Comparison of ENCODE assay signal across 19 mouse cellular contexts in genomic region chr1:88309905-88310304, GRCm38 (mm10). TPM values are rescaled to one million over a fixed set of nuclear protein-coding genes. Genes with fewer than 3 reads are reported as not detected.
DNase-seq lines count a peak whose midpoint lies in the region; ATAC-seq and TF ChIP-seq lines count a peak whose summit lies in the region.
"Had no signal": no experiment of that assay in that cellular context is flagged by ENCODE, and none has a peak within 500 bp of the region (broad histone marks: within the 10 kb centered on the region; RNA-seq: fewer than 3 reads in every experiment).

No protein-coding gene starts in this region.

- H3K4me3 ChIP-seq in heart, embryonic 12.5 days, result no peak overlapping the region
- no peak overlapping the region for H3K4me3 ChIP-seq in kidney, postnatal 0 days (replicated peaks; ENCODE audit: low read depth, low read length)
- no peak overlapping the region for H3K4me3 ChIP-seq in kidney, embryonic 16.5 days (ENCODE audit: low read length)
- no peak overlapping the region for H3K4me3 ChIP-seq in CH12.LX (replicated peaks in 1 of 3; ENCODE audit: low read depth in 2 of 3, low read length in 2 of 3, poor library complexity in 1 of 3)
- no peak overlapping the region for H3K4me3 ChIP-seq in embryonic facial prominence, embryonic 15.5 days (replicated peaks)
- H3K4me3 ChIP-seq in gastrocnemius, adult 2 months, result no peak overlapping the region
- H3K4me3 ChIP-seq: forebrain, embryonic 10.5 days; liver, embryonic 13.5 days; myocyte had no signal

- dilution Hi-C loops in CH12.LX (cut with MboI; ENCODE audit: extremely low pct_ligation_motif_present, extremely low pct_unique_long_range_greater_than_20kb, low sequenced_read_pairs), result no loop called here

- TF ChIP-seq CTCF in kidney, postnatal 0 days (IDR thresholded peaks at IDR 0.05; ENCODE audit: low read depth), result no peak
- TF ChIP-seq CTCF in CH12.LX (conservative IDR thresholded peaks at IDR 0.05 in 1 of 2, IDR thresholded peaks at IDR 0.05 in 1 of 2; ENCODE audit: low read depth in 2 of 2, low read length in 2 of 2), result no peak
- TF ChIP-seq CTCF in gastrocnemius, adult 2 months (IDR thresholded peaks at IDR 0.05), result no peak

- H3K4me1 ChIP-seq in heart, embryonic 12.5 days (replicated peaks), result no peaks in the 10 kb centered on the region
- H3K4me1 ChIP-seq in kidney, postnatal 0 days (replicated peaks; ENCODE audit: insufficient read depth, low read length), result no peaks in the 10 kb centered on the region
- H3K4me1 ChIP-seq in kidney, embryonic 16.5 days (ENCODE audit: insufficient read depth, low read length), result no peaks in the 10 kb centered on the region
- no peaks in the 10 kb centered on the region for H3K4me1 ChIP-seq in CH12.LX (ENCODE audit: control insufficient read depth in 1 of 2, insufficient read depth in 2 of 2)
- H3K4me1 ChIP-seq in embryonic facial prominence, embryonic 15.5 days, result no peaks in the 10 kb centered on the region
- H3K4me1 ChIP-seq: forebrain, embryonic 10.5 days; liver, embryonic 13.5 days had no signal

- DNase-seq in heart, adult 18-20 months, result no peak
- no peak for DNase-seq in kidney, postnatal 0 days (ENCODE audit: low spot score)
- peak; percentile 60 for DNase-seq in CH12.LX (ENCODE audit: extremely low read depth)
- DNase-seq in spleen, postnatal 10 days (ENCODE audit: low spot score in 2 of 2), result no peak
- no peak for DNase-seq in gastrocnemius, adult 2 months
- DNase-seq: cerebellum, adult 2 months; heart, postnatal 10 days; kidney, postnatal 4 days; liver, embryonic 13.5 days; lung, postnatal 4 days had no signal

- no peak for TF ChIP-seq RAD21 in CH12.LX (IDR thresholded peaks at IDR 0.05; ENCODE audit: low read depth, low read length)

- peak; percentile 34 for ATAC-seq in heart, embryonic 12.5 days (ENCODE audit: insufficient number of reproducible peaks, low FRiP score)
- ATAC-seq in kidney, postnatal 0 days (replicated peaks; ENCODE audit: low FRiP score, low read depth), result peak; percentile 42; the same call in 1 of the 2 replicates
- ATAC-seq in kidney, embryonic 16.5 days (ENCODE audit: low FRiP score, low TSS enrichment), result no peak
- peak; percentile 12; the same call in 1 of the 2 replicates for ATAC-seq in embryonic facial prominence, embryonic 15.5 days (ENCODE audit: insufficient number of reproducible peaks, low FRiP score, low TSS enrichment, low read depth)
- ATAC-seq: CD4-positive, CD25-positive, alpha-beta regulatory T cell, adult 4 months; Patski had no signal

- no peak overlapping the region for H3K27ac ChIP-seq in heart, embryonic 12.5 days (ENCODE audit: poor library complexity, severe bottlenecking)
- H3K27ac ChIP-seq in kidney, postnatal 0 days, result no peak overlapping the region
- no peak overlapping the region for H3K27ac ChIP-seq in kidney, embryonic 16.5 days (ENCODE audit: low read length)
- H3K27ac ChIP-seq in CH12.LX (ENCODE audit: insufficient read depth, low read depth), result no peak overlapping the region
- H3K27ac ChIP-seq in embryonic facial prominence, embryonic 15.5 days (replicated peaks), result no peak overlapping the region
- no peak overlapping the region for H3K27ac ChIP-seq in gastrocnemius, adult 2 months
- H3K27ac ChIP-seq: forebrain, embryonic 10.5 days; liver, embryonic 13.5 days had no signal

- H3K9me3 ChIP-seq in heart, embryonic 12.5 days (replicated peaks), result peaks cover 45% of the 10 kb centered on the region
- H3K9me3 ChIP-seq in kidney, postnatal 0 days (replicated peaks; ENCODE audit: low read length), result peaks cover 29% of the 10 kb centered on the region
- peaks cover 51% of the 10 kb centered on the region for H3K9me3 ChIP-seq in kidney, embryonic 16.5 days (ENCODE audit: low read length)
- H3K9me3 ChIP-seq in CH12.LX (replicated peaks; ENCODE audit: low read length), result peaks cover 9% of the 10 kb centered on the region
- H3K9me3 ChIP-seq in embryonic facial prominence, embryonic 15.5 days (replicated peaks), result peaks cover 30% of the 10 kb centered on the region

- no peak for TF ChIP-seq POLR2A in CH12.LX (IDR thresholded peaks at IDR 0.05; ENCODE audit: low read depth, low read length)

- in situ Hi-C loops in CH12.LX (cut with MboI; ENCODE audit: low pct_ligation_motif_present, low pct_unique_long_range_greater_than_20kb, low sequenced_read_pairs), result no loop called here

- H3K79me2 ChIP-seq in CH12.LX (replicated peaks; ENCODE audit: control insufficient read depth, extremely low read depth, insufficient read depth, poor library complexity, severe bottlenecking), result no peaks in the 10 kb centered on the region

- 42% methylated on average over 3 of the region's 3 CpGs for WGBS in heart, embryonic 12.5 days
- WGBS in kidney, postnatal 0 days, result 53% methylated on average over 3 of the region's 3 CpGs
- WGBS in kidney, embryonic 16.5 days, result 54% methylated on average over 3 of the region's 3 CpGs
- 47% methylated on average over 3 of the region's 3 CpGs for WGBS in embryonic facial prominence, embryonic 15.5 days

- H3K4me2 ChIP-seq in heart, embryonic 12.5 days, result no peak overlapping the region
- H3K4me2 ChIP-seq in kidney, postnatal 0 days (ENCODE audit: low read length), result no peak overlapping the region
- no peak overlapping the region for H3K4me2 ChIP-seq in kidney, embryonic 16.5 days (replicated peaks; ENCODE audit: low read depth, low read length)
- H3K4me2 ChIP-seq in CH12.LX (ENCODE audit: insufficient read depth, low read depth, poor library complexity, severe bottlenecking), result no peak overlapping the region
- H3K4me2 ChIP-seq in embryonic facial prominence, embryonic 15.5 days (replicated peaks), result no peak overlapping the region
- H3K4me2 ChIP-seq: liver, embryonic 13.5 days had no signal

- peak; percentile 80 for TF ChIP-seq EP300 in CH12.LX (IDR thresholded peaks at IDR 0.05; ENCODE audit: low read length)

- H3K9ac ChIP-seq in heart, embryonic 12.5 days, result no peak overlapping the region
- H3K9ac ChIP-seq in kidney, postnatal 0 days (ENCODE audit: low read depth, low read length), result no peak overlapping the region
- H3K9ac ChIP-seq in kidney, embryonic 16.5 days (replicated peaks; ENCODE audit: low read length), result no peak overlapping the region
- H3K9ac ChIP-seq in CH12.LX (ENCODE audit: insufficient read depth, low read depth), result no peak overlapping the region
- no peak overlapping the region for H3K9ac ChIP-seq in embryonic facial prominence, embryonic 15.5 days
- H3K9ac ChIP-seq: liver, embryonic 13.5 days had no signal

- no peaks in the 10 kb centered on the region for H3K27me3 ChIP-seq in heart, embryonic 12.5 days (replicated peaks)
- no peaks in the 10 kb centered on the region for H3K27me3 ChIP-seq in kidney, postnatal 0 days (ENCODE audit: insufficient read depth, low read length)
- no peaks in the 10 kb centered on the region for H3K27me3 ChIP-seq in kidney, embryonic 16.5 days (ENCODE audit: insufficient read depth, low read length)
- peaks cover 6% of the 10 kb centered on the region for H3K27me3 ChIP-seq in CH12.LX (replicated peaks)
- H3K27me3 ChIP-seq in embryonic facial prominence, embryonic 15.5 days, result no peaks in the 10 kb centered on the region
- H3K27me3 ChIP-seq: liver, embryonic 13.5 days had no signal

- no peaks in the 10 kb centered on the region for H3K36me3 ChIP-seq in heart, embryonic 12.5 days
- H3K36me3 ChIP-seq in kidney, postnatal 0 days (ENCODE audit: insufficient read depth, low read length), result no peaks in the 10 kb centered on the region
- H3K36me3 ChIP-seq in kidney, embryonic 16.5 days (ENCODE audit: insufficient read depth, low read length), result no peaks in the 10 kb centered on the region
- H3K36me3 ChIP-seq in CH12.LX (replicated peaks in 1 of 2; ENCODE audit: control insufficient read depth in 1 of 2, insufficient read depth in 1 of 2, low read length in 1 of 2), result no peaks in the 10 kb centered on the region
- H3K36me3 ChIP-seq in embryonic facial prominence, embryonic 15.5 days, result no peaks in the 10 kb centered on the region
- H3K36me3 ChIP-seq: forebrain, embryonic 10.5 days; liver, embryonic 13.5 days had no signal

- intact Hi-C loops in gastrocnemius, adult 2 months (cut with DNase I), result no loop called here

TF ChIP-seq in CH12.LX, 34 proteins besides CTCF, POLR2A, EP300 and RAD21:
- 0 out of 2 replicates have a peak, but pooled peaks have one; percentile 24 for TF ChIP-seq CHD2 (IDR thresholded peaks at IDR 0.05; ENCODE audit: low read length)
- peak; percentile 57; the same call in 1 of the 2 replicates for TF ChIP-seq IRF4 (IDR thresholded peaks at IDR 0.05; ENCODE audit: low read depth, low read length)
- TF ChIP-seq SIN3A (IDR thresholded peaks at IDR 0.05; ENCODE audit: low read length), result no peak; the same call in 1 of the 2 replicates
- peak; percentile 35; the same call in 1 of the 2 replicates for TF ChIP-seq JUND (conservative IDR thresholded peaks at IDR 0.05; ENCODE audit: low read depth, low read length)
- no peak for TF ChIP-seq TCF12 (IDR thresholded peaks at IDR 0.05; ENCODE audit: low read depth, low read length)
TF ChIP-seq in CH12.LX: peak in this region for 3.

RNA-seq across cellular contexts. Expression of gene Trpm8, which starts 32.4 kb away (rescaled TPM):
- 0.05 TPM in 1 of 2 replicates, not detected in the other for polyA plus RNA-seq in heart, embryonic 12.5 days (2016; fragmentation: Nextera tagmentation; extraction: Ambion mirVana)
- not detected for total RNA-seq in heart, adult 18-20 months (2021)
- not detected in 2 replicates for polyA plus RNA-seq in kidney, postnatal 0 days (2015; fragmentation: Nextera tagmentation; extraction: Ambion mirVana)
- not detected in 2 replicates for polyA plus RNA-seq in kidney, embryonic 16.5 days (2015; fragmentation: Nextera tagmentation; extraction: Ambion mirVana)
- total RNA-seq in CH12.LX (2012; rRNA removed) (not detected in 2 replicates), CH12.LX (2014; rRNA removed) (not detected in 2 replicates)
- not detected in 2 replicates for polyA plus RNA-seq in CH12.LX (2012; ENCODE audit: insufficient read length, low read depth)
- polyA plus RNA-seq in embryonic facial prominence, embryonic 15.5 days (2015; fragmentation: Nextera tagmentation; extraction: Ambion mirVana), result 0.05 TPM in 1 of 2 replicates, not detected in the other
- not detected for total RNA-seq in gastrocnemius, adult 2 months (2021)
- total RNA-seq: gastrocnemius, adult 8-10 months; heart, postnatal 10 days had no signal
- polyA plus RNA-seq: CD4-positive, CD25-positive, alpha-beta regulatory T cell, adult 4 months; forebrain, embryonic 10.5 days; liver, embryonic 13.5 days; spleen, adult 2 months had no signal

RNA-seq across cellular contexts. Expression of gene Hjurp, which starts 32.5 kb away (rescaled TPM):
- polyA plus RNA-seq in heart, embryonic 12.5 days (2016; fragmentation: Nextera tagmentation; extraction: Ambion mirVana), result 141 TPM in 2 replicates
- 10 to 100 TPM; 10.6 to 11.0 TPM for total RNA-seq in heart, adult 18-20 months (2021)
- polyA plus RNA-seq in kidney, postnatal 0 days (2015; fragmentation: Nextera tagmentation; extraction: Ambion mirVana), result 56.3 and 62.7 TPM in 2 replicates
- 168 and 187 TPM in 2 replicates for polyA plus RNA-seq in kidney, embryonic 16.5 days (2015; fragmentation: Nextera tagmentation; extraction: Ambion mirVana)
- total RNA-seq in CH12.LX (2012; rRNA removed) (65.2 and 69.8 TPM in 2 replicates), CH12.LX (2014; rRNA removed) (74.1 and 80.8 TPM in 2 replicates)
- 64.8 and 67.6 TPM in 2 replicates for polyA plus RNA-seq in CH12.LX (2012; ENCODE audit: insufficient read length, low read depth)
- 153 and 161 TPM in 2 replicates for polyA plus RNA-seq in embryonic facial prominence, embryonic 15.5 days (2015; fragmentation: Nextera tagmentation; extraction: Ambion mirVana)
- total RNA-seq in gastrocnemius, adult 2 months (2021), result 1 to 10 TPM; 6.1 to 6.6 TPM
